18 mouse cellular contexts compared by ENCODE assay signal in the genomic region with DNA sequence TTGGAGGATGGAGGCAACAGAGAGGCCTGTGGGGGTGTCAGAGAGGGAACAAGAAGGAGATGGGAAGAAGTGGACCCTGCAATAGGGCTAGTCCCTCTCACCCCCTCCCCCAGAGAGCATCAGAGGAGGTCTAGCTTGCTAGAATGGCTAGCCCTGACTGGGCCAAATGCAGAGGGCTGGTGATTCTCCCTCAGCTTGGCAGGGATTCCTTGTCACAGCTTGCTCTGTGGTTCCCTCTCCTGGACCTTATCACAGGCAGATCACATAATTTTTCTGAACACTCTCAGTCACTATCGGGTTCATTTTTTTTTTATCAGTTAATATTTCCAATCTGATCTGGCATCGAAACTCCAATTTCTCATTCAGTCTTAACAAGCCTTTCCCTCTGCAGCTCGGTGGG. TPM values are rescaled to one million over a fixed set of nuclear protein-coding genes. Genes with fewer than 3 reads are reported as not detected.
A peak's percentile ranks its signal among the peaks of the same experiment; 100 is the strongest.
DNase-seq lines count a peak whose midpoint lies in the region; ATAC-seq and TF ChIP-seq lines count a peak whose summit lies in the region.
"Had no signal": no experiment of that assay in that cellular context is flagged by ENCODE, and none has a peak within 500 bp of the region (broad histone marks: within the 10 kb centered on the region; RNA-seq: fewer than 3 reads in every experiment).

No protein-coding gene starts in this region.

- H3K9ac ChIP-seq in forebrain, embryonic 13.5 days, result peak overlapping the region; percentile 51; the same call in 1 of the 2 replicates
- H3K9ac ChIP-seq in forebrain, embryonic 15.5 days (replicated peaks), result peak overlapping the region; percentile 27
- no peak overlapping the region for H3K9ac ChIP-seq in hindbrain, postnatal 0 days (replicated peaks; ENCODE audit: low read length)
- H3K9ac ChIP-seq: liver, embryonic 15.5 days had no signal

- H3K4me2 ChIP-seq in forebrain, embryonic 13.5 days, result no peak overlapping the region
- H3K4me2 ChIP-seq in forebrain, embryonic 15.5 days (replicated peaks), result no peak overlapping the region
- H3K4me2 ChIP-seq in hindbrain, postnatal 0 days (ENCODE audit: low read depth, low read length), result no peak overlapping the region
- H3K4me2 ChIP-seq: liver, embryonic 15.5 days had no signal

- no peaks in the 10 kb centered on the region for H3K36me3 ChIP-seq in forebrain, embryonic 13.5 days (ENCODE audit: poor library complexity, severe bottlenecking)
- no peaks in the 10 kb centered on the region for H3K36me3 ChIP-seq in forebrain, embryonic 10.5 days (replicated peaks)
- H3K36me3 ChIP-seq in forebrain, embryonic 15.5 days, result no peaks in the 10 kb centered on the region
- H3K36me3 ChIP-seq in hindbrain, postnatal 0 days (ENCODE audit: insufficient read depth, low read length), result no peaks in the 10 kb centered on the region
- H3K36me3 ChIP-seq: liver, embryonic 15.5 days had no signal

- 61% methylated on average over 3 of the region's 3 CpGs for WGBS in forebrain, embryonic 13.5 days
- WGBS in forebrain, embryonic 10.5 days, result 73% methylated on average over 3 of the region's 3 CpGs
- WGBS in forebrain, embryonic 15.5 days, result 52% methylated on average over 3 of the region's 3 CpGs
- WGBS in hindbrain, postnatal 0 days, result 45% methylated on average over 3 of the region's 3 CpGs

- no peak overlapping the region for H3K4me3 ChIP-seq in forebrain, embryonic 13.5 days
- no peak overlapping the region for H3K4me3 ChIP-seq in forebrain, embryonic 10.5 days
- no peak overlapping the region for H3K4me3 ChIP-seq in forebrain, embryonic 15.5 days
- no peak overlapping the region for H3K4me3 ChIP-seq in hindbrain, postnatal 0 days (ENCODE audit: low read length)
- H3K4me3 ChIP-seq: heart, adult 2 months; liver, embryonic 15.5 days had no signal

- H3K27me3 ChIP-seq in forebrain, embryonic 13.5 days, result no peaks in the 10 kb centered on the region
- H3K27me3 ChIP-seq in forebrain, embryonic 10.5 days (ENCODE audit: poor library complexity, severe bottlenecking), result peaks cover 73% of the 10 kb centered on the region
- no peaks in the 10 kb centered on the region for H3K27me3 ChIP-seq in forebrain, embryonic 15.5 days
- no peaks in the 10 kb centered on the region for H3K27me3 ChIP-seq in hindbrain, postnatal 0 days (ENCODE audit: insufficient read depth, low read length)

- no peak for DNase-seq in forebrain, embryonic 10.5 days (ENCODE audit: extremely low spot score, low spot score)
- DNase-seq in brain, adult 2 months (ENCODE audit: low read depth, low spot score), result peak; percentile 45
- DNase-seq in hindbrain, postnatal 0 days (ENCODE audit: low spot score), result peak; percentile 36
- no peak for DNase-seq in embryo, embryonic 10 days (ENCODE audit: low spot score)
- DNase-seq: adrenal gland, postnatal 36 days; embryo, embryonic 11 days; gastrocnemius, postnatal 10 days; heart, adult 2 months; kidney, adult 2 months; kidney, postnatal 36 days; lung, postnatal 14 days; right cerebral cortex, postnatal 25 days; thymus, postnatal 25 days had no signal

- peaks cover 67% of the 10 kb centered on the region for H3K4me1 ChIP-seq in forebrain, embryonic 13.5 days
- H3K4me1 ChIP-seq in forebrain, embryonic 10.5 days, result peaks cover 32% of the 10 kb centered on the region
- peaks cover 55% of the 10 kb centered on the region for H3K4me1 ChIP-seq in forebrain, embryonic 15.5 days
- peaks cover 24% of the 10 kb centered on the region for H3K4me1 ChIP-seq in hindbrain, postnatal 0 days (ENCODE audit: insufficient read depth, low read length)
- H3K4me1 ChIP-seq: liver, embryonic 15.5 days had no signal

- no peaks in the 10 kb centered on the region for H3K9me3 ChIP-seq in forebrain, embryonic 13.5 days (replicated peaks)
- no peaks in the 10 kb centered on the region for H3K9me3 ChIP-seq in forebrain, embryonic 10.5 days
- no peaks in the 10 kb centered on the region for H3K9me3 ChIP-seq in forebrain, embryonic 15.5 days
- H3K9me3 ChIP-seq in hindbrain, postnatal 0 days (ENCODE audit: low read length), result no peaks in the 10 kb centered on the region
- H3K9me3 ChIP-seq: liver, embryonic 15.5 days had no signal

- H3K27ac ChIP-seq in forebrain, embryonic 13.5 days, result peak overlapping the region; percentile 94
- H3K27ac ChIP-seq in forebrain, embryonic 10.5 days, result no peak overlapping the region
- peak overlapping the region; percentile 94 for H3K27ac ChIP-seq in forebrain, embryonic 15.5 days (replicated peaks)
- no peak overlapping the region for H3K27ac ChIP-seq in hindbrain, postnatal 0 days
- H3K27ac ChIP-seq: heart, adult 2 months; liver, embryonic 15.5 days had no signal

- ATAC-seq in forebrain, embryonic 13.5 days, result no peak
- ATAC-seq in forebrain, embryonic 15.5 days (replicated peaks), result no peak
- ATAC-seq in hindbrain, postnatal 0 days, result no peak
- no peak for ATAC-seq in CD4-positive, CD25-positive, alpha-beta regulatory T cell, adult 4 months

- peak; percentile 41 for TF ChIP-seq CTCF in hindbrain, postnatal 0 days (IDR thresholded peaks at IDR 0.05; ENCODE audit: low read depth)

RNA-seq across cellular contexts. Expression of gene Foxo6, which starts 46.0 kb away (rescaled TPM):
- polyA plus RNA-seq in forebrain, embryonic 13.5 days (2015; fragmentation: Nextera tagmentation; extraction: Ambion mirVana), result 3.1 and 3.8 TPM in 2 replicates
- 0.06 TPM in 2 replicates for polyA plus RNA-seq in forebrain, embryonic 10.5 days (2016; fragmentation: Nextera tagmentation; extraction: Ambion mirVana)
- 4.4 and 5.3 TPM in 2 replicates for polyA plus RNA-seq in forebrain, embryonic 15.5 days (2015; fragmentation: Nextera tagmentation; extraction: Ambion mirVana)
- 23.8 and 25.1 TPM in 2 replicates for total RNA-seq in hindbrain, postnatal 0 days (2014; rRNA removed)
- polyA plus RNA-seq in hindbrain, postnatal 0 days (2015; fragmentation: Nextera tagmentation; extraction: Ambion mirVana), result 1.2 and 1.3 TPM in 2 replicates
- not detected for polyA plus RNA-seq in CD4-positive, CD25-positive, alpha-beta regulatory T cell, adult 4 months (2017; shearing (Covaris generic))
- total RNA-seq: megakaryocyte-erythroid progenitor cell, adult 5-6 weeks had no signal
- polyA plus RNA-seq: liver, embryonic 15.5 days had no signal

Comparison
In these comparisons a context has a peak if more than half of its experiments do, and no peak if none do; other contexts are left out.
1. H3K27ac ChIP-seq: peak in forebrain, embryonic 13.5 days (single experiment) and forebrain, embryonic 15.5 days (single experiment); none in forebrain, embryonic 10.5 days (single experiment) and hindbrain, postnatal 0 days (single experiment).
2. DNase-seq: peak in brain, adult 2 months (single experiment) and hindbrain, postnatal 0 days (single experiment); none in forebrain, embryonic 10.5 days (single experiment) and embryo, embryonic 10 days (single experiment).